Mouse (Mus musculus) embryonic fibroblast, embryonic 13.5 days (primary cell): ENCODE measurements at regions not wholly inside any gene's neighbourhood (a gene's known extent, or its start where the extent isn't known, plus 50 kb on each side); places are given as distances from the start of the nearest gene placed in this dataset.

Experiments
- H3K27ac ChIP-seq: 2 replicates; pipeline ENCODE4 v1.5.1; 2012; ENCODE audit warnings: low read length, control low read depth, inconsistent platforms; ENCODE audit not compliant: insufficient read depth
- H3K4me1 ChIP-seq: 2 replicates; pipeline ENCODE4 v1.6.1; 2011; ENCODE audit warnings: low read length; ENCODE audit not compliant: control insufficient read depth, insufficient read depth
- H3K4me3 ChIP-seq: 2 replicates; pipeline ENCODE4 v1.5.1; 2011; ENCODE audit warnings: mild to moderate bottlenecking, control low read depth, low read length; ENCODE audit not compliant: insufficient read depth
- CTCF ChIP-seq: IDR thresholded peaks from 2 replicates; pipeline ENCODE4 v1.5.1; 2011; ENCODE audit warnings: mild to moderate bottlenecking, control low read depth, low read length, moderate library complexity, borderline replicate concordance; ENCODE audit not compliant: insufficient read depth
- POLR2A ChIP-seq: IDR thresholded peaks from 2 replicates; pipeline ENCODE4 v1.6.1; 2011; ENCODE audit warnings: low read depth, mild to moderate bottlenecking, control low read depth, low read length, moderate library complexity

DNA sequence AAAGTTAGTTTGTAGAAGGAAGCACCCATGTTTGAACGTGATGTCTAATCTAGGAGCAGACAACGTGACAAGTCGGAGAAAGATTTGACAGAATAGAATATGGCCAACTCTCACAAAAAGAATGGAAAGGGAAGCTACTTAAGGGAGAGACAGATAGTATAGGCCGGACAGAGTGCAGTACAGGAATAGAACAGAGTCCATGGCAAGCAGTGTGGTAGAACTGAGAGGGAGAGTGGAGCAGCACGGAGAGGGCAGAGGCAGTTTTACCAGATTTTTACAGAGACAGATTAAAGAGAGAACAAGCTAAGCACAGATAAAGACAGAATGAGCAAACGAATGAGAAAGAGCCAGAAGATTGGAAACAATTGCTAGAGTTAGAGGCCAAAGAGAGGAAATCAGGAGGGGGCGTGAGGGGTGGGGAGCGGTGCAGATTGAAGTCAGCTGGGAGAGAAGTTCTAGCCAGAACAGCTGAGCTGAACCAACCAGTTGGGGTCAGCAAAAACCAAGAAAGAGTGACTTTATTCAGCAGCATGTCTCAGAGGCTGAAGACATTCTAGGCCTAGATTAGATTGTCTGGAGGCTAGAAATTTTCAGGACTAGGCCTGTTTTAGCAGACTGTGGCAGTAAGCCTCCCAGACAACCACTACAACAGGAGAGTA lies 464.1 kb downstream of the Gm9195 start:
- Histone ChIP-seq H3K4me3 (no peak overlapping the region), H3K4me1 (no peaks in the 10 kb centered on the region), H3K27ac (no peak overlapping the region)
- TF ChIP-seq CTCF (no peak), POLR2A (no peak)

DNA sequence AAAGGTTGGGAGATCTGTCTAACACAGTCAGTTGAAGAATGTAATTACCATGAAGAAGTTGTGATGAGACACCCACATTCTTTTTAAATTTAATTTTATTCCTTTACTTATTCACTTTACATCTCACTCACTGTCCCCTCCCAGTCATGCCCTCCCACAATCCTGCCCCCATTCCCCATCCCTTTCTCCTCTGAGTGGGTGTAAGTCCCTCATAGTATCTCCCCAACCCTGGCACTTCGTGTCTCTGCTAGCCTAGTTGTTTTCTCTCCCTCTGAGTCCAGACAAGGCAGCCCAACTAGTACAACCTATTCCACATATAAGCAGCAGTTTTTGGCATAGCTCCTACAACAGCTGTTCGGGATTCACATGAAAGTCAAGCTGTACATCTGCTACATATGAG lies 487.3 kb downstream of the Gm9195 start:
- TF ChIP-seq CTCF (no peak), POLR2A (no peak)
- H3K4me3 ChIP-seq: no peak overlapping the region
- H3K4me1 ChIP-seq: no peaks in the 10 kb centered on the region
- H3K27ac ChIP-seq: no peak overlapping the region

- no peaks in the 10 kb centered on the region for H3K4me1 ChIP-seq
- H3K27ac ChIP-seq: no peak overlapping the region
- TF ChIP-seq POLR2A (no peak), CTCF (no peak)
- H3K4me3 ChIP-seq: no peak overlapping the region
These were observed 489.2 kb downstream of the Gm9195 start for GRCm38 (mm10) chr14:72002205-72003138.

- H3K4me1 ChIP-seq: no peaks in the 10 kb centered on the region
These were observed 518.6 kb downstream of the Gm9195 start for GRCm38 (mm10) chr14:71973016-71973415.

GRCm38 (mm10) chr14:71972521-71972920 lies 519.1 kb downstream of the Gm9195 start:
- Histone ChIP-seq H3K4me3 (no peak overlapping the region), H3K27ac (no peak overlapping the region), H3K4me1 (no peaks in the 10 kb centered on the region)
- TF ChIP-seq POLR2A: no peak
- TF ChIP-seq CTCF: no peak

More at GRCm38 (mm10) chr14:71973016-71973415, 518.6 kb downstream of the Gm9195 start:
- TF ChIP-seq POLR2A: no peak
- TF ChIP-seq CTCF: no peak
- Histone ChIP-seq H3K4me3 (no peak overlapping the region), H3K27ac (no peak overlapping the region)

DNA sequence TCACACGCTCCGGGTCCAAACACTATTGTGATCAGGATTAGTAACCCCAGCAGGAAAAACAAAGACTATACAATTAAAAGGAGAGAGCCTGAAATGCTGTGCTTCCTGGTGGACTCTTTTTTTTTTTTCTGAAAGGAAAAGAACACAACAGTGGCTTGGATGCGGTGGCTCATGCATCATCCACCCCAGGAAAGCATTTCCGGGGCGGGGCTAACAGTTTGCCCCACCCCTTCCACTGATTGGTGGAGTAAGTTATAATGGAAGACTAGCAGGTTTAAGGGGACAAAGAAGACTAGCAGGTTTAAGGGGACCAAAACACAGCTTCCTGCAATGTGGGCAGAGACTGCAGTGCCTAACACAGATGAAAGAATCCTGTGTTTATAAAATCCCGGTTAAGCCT lies 524.0 kb downstream of the Gm9195 start:
- Histone ChIP-seq H3K27ac (no peak overlapping the region), H3K4me3 (no peak overlapping the region), H3K4me1 (no peaks in the 10 kb centered on the region)
- TF ChIP-seq POLR2A (no peak), CTCF (no peak)

DNA sequence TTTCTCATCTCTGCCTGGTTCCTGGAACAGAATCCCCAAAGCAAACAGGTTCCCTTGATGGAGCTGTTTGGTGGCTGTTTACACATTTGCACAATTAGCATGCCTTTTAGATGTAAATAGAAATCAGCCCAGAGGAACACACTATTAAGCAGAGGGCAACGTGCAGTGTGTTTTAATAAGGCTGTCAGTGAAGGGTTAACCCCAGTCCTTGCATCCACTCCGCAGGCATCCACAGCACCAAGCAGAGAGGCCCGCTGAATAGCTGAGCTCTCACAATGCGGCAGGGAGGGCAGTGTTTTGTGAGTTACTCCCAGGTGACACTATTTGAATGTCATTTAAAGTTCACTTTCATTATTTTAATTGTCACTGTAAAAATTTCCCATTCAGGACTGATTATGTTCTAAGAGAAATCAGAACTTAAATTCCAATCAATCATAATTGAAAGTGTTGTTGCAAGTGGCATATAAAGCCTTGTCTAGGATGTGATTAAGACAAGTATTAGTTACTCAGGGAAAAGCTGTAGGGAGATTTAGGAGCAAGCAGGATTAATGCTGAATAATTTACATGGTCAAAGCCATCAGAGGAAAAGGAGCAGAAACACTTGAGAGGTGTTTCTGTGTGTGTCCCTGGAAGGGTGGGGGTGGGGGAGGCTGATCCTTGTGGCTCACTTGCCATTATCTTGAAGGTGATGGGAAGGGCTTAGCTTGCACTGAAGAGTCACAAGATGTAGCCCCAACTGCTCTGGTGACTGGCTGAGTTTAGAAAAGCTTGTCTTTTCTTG lies 528.1 kb downstream of the Gm9195 start:
- H3K4me1 ChIP-seq: no peaks in the 10 kb centered on the region
- TF ChIP-seq POLR2A (no peak), CTCF (no peak)
- no peak overlapping the region for H3K27ac ChIP-seq
- no peak overlapping the region for H3K4me3 ChIP-seq

DNA sequence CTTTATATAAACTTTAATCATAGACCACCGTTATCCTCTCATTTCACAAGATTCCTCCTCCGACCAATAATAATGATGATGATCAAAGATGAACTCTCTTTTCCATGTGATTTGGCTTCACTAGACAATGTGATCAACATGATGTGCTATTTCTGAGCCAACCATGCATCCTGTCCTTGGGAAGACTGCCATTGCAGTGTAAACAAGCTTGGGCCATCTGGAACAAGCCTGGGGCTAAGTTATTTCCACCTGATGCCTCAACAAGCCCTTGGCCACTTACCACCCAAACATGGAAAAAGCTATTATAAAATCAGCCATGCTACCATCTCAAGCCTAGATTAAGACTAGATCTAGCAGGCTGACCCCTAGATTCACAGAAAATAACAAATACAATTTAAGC lies 542.9 kb downstream of the Gm9195 start:
- H3K27ac ChIP-seq: no peak overlapping the region
- TF ChIP-seq CTCF (no peak), POLR2A (no peak)
- no peaks in the 10 kb centered on the region for H3K4me1 ChIP-seq
- H3K4me3 ChIP-seq: no peak overlapping the region

- Histone ChIP-seq H3K4me1 (no peaks in the 10 kb centered on the region), H3K4me3 (no peak overlapping the region), H3K27ac (no peak overlapping the region)
- TF ChIP-seq CTCF (no peak), POLR2A (no peak)
These were observed 554.5 kb downstream of the Gm9195 start for GRCm38 (mm10) chr14:71937157-71937485.
